Mouse (Mus musculus): ENCODE results near the gene Pxk. TPM values are rescaled to one million over a fixed set of nuclear protein-coding genes. Genes with fewer than 3 reads are reported as not detected.
"Not testable (repeated sequence)": the region's sequence is repeated elsewhere in the genome, so short reads cannot be mapped to it uniquely, and the experiment has no call there.

Pxk gene
- polyA plus RNA-seq, 1 experiment: 10.5 TPM

DNA sequence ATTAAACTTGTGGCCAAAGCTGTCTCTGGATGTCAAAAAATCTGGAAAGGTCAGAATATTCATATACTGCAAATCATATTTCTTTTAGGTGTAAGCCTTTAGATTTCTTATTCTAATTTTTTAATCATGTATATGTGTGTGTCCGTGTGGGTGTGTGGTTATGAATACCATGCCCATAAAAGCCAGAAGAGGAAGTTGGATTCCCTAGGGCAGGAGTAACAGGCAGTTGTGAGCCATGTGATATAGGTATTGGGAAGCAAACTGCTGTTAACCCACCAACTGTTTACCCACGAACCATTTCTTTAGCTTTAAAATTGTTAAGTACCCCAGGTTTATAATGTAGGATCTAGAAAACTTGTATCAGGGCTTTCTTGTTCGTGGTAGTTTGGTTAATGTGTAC is 21.9 kb downstream of the Pxk start:
- Histone ChIP-seq H3K4me3 (no peak overlapping the region), H3K4me2 (ENCODE audit: low read depth) (no peak overlapping the region), H3ac (ENCODE audit: control insufficient read depth, insufficient read length) (no peak overlapping the region), H3K27me3 (ENCODE audit: control insufficient read depth, insufficient read depth, insufficient read length) (no peaks in the 10 kb centered on the region), H3K36me3 (ENCODE audit: control insufficient read depth, insufficient read depth) (no peaks in the 10 kb centered on the region), H3K79me2 (ENCODE audit: control insufficient read depth, insufficient read depth) (no peaks in the 10 kb centered on the region)
- TF ChIP-seq USF1 (IDR thresholded peaks at IDR 0.05; ENCODE audit: low read depth) (no peak), E2F4 (IDR thresholded peaks at IDR 0.05; ENCODE audit: insufficient read depth) (no peak), POLR2A (IDR thresholded peaks at IDR 0.05; ENCODE audit: insufficient read length, low read depth) (no peak), MYOG (IDR thresholded peaks at IDR 0.05; ENCODE audit: control insufficient read depth in 1 of 3, insufficient read depth in 1 of 3, insufficient read length in 2 of 3, low read depth in 2 of 3) (no peak), MYOD1 (IDR thresholded peaks at IDR 0.05; ENCODE audit: control insufficient read depth in 1 of 3, insufficient read length in 2 of 3, low read depth in 2 of 3) (no peak), TCF3 (IDR thresholded peaks at IDR 0.05; ENCODE audit: insufficient read length, low read depth) (no peak), REST (IDR thresholded peaks at IDR 0.05; ENCODE audit: insufficient read depth, insufficient read length) (no peak), CEBPB (IDR thresholded peaks at IDR 0.05; ENCODE audit: insufficient read depth, poor library complexity, severe bottlenecking) (no peak), SRF (IDR thresholded peaks at IDR 0.05; ENCODE audit: control insufficient read depth, insufficient read length, low read depth) (no peak), TCF12 (IDR thresholded peaks at IDR 0.05; ENCODE audit: insufficient read depth, poor library complexity, severe bottlenecking) (no peak), MAX (IDR thresholded peaks at IDR 0.05; ENCODE audit: low read depth) (no peak), POLR2AphosphoS2 (IDR thresholded peaks at IDR 0.05; ENCODE audit: insufficient read length, low read depth) (no peak)

DNA sequence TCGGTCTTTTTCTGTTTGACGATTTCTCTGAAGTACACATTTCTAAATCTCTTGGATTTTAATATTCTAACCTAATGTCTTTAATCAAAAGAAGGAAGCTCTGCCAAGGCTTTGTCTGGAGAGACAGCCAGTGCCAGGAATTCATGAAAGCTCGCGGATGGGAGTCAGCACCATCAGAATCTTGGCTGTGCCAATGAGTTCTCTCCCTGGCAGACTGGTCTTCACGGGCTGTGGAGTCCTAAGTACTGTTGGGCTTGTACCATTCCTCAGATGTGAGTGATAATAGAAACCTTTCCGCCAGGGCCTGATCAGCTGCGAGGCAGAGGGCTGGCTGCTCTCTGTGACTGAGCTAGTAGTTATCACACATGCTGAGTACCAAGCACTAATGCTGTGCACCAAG is 25.1 kb downstream of the Pxk start:
- TF ChIP-seq TCF3 (IDR thresholded peaks at IDR 0.05; ENCODE audit: insufficient read length, low read depth) (no peak), MAX (IDR thresholded peaks at IDR 0.05; ENCODE audit: low read depth) (no peak), REST (IDR thresholded peaks at IDR 0.05; ENCODE audit: insufficient read depth, insufficient read length) (no peak), MYOG (IDR thresholded peaks at IDR 0.05; ENCODE audit: control insufficient read depth in 1 of 3, insufficient read depth in 1 of 3, insufficient read length in 2 of 3, low read depth in 2 of 3) (no peak), MYOD1 (IDR thresholded peaks at IDR 0.05; ENCODE audit: control insufficient read depth in 1 of 3, insufficient read length in 2 of 3, low read depth in 2 of 3) (no peak), POLR2A (IDR thresholded peaks at IDR 0.05; ENCODE audit: insufficient read length, low read depth) (no peak)
- H3K79me2 ChIP-seq (ENCODE audit: control insufficient read depth, insufficient read depth): no peaks in the 10 kb centered on the region
- no peak overlapping the region for H3K4me2 ChIP-seq (ENCODE audit: low read depth)
- no peak overlapping the region for H3ac ChIP-seq (ENCODE audit: control insufficient read depth, insufficient read length)
- H3K4me3 ChIP-seq: no peak overlapping the region
- no peaks in the 10 kb centered on the region for H3K36me3 ChIP-seq (ENCODE audit: control insufficient read depth, insufficient read depth)
- H3K27me3 ChIP-seq (ENCODE audit: control insufficient read depth, insufficient read depth, insufficient read length): no peaks in the 10 kb centered on the region

DNA sequence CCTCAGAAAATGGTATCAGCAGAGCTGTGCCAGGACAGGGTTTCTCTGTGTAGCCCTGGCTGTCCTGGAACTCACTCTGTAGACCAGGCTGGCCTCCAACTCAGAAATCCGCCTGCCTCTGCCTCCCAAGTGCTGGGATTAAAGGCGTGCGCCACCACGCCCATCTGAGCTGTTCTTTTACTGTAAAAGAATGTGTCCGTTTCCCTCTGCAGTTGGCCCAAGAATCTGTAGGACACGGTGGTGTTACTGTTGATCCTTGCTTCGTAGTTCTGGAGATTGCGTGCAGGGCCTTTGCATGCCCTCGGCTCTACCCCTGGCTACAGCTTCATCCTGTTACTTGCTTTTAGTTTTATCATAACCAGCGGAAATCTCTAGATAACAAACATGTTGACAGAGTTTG is 25.6 kb downstream of the Pxk start:
- not testable (repeated sequence) for H3K36me3 ChIP-seq (ENCODE audit: control insufficient read depth, insufficient read depth); H3K27me3 ChIP-seq (ENCODE audit: control insufficient read depth, insufficient read depth, insufficient read length); H3K4me3 ChIP-seq; H3K4me2 ChIP-seq (ENCODE audit: low read depth); H3ac ChIP-seq (ENCODE audit: control insufficient read depth, insufficient read length); H3K79me2 ChIP-seq (ENCODE audit: control insufficient read depth, insufficient read depth)

DNA sequence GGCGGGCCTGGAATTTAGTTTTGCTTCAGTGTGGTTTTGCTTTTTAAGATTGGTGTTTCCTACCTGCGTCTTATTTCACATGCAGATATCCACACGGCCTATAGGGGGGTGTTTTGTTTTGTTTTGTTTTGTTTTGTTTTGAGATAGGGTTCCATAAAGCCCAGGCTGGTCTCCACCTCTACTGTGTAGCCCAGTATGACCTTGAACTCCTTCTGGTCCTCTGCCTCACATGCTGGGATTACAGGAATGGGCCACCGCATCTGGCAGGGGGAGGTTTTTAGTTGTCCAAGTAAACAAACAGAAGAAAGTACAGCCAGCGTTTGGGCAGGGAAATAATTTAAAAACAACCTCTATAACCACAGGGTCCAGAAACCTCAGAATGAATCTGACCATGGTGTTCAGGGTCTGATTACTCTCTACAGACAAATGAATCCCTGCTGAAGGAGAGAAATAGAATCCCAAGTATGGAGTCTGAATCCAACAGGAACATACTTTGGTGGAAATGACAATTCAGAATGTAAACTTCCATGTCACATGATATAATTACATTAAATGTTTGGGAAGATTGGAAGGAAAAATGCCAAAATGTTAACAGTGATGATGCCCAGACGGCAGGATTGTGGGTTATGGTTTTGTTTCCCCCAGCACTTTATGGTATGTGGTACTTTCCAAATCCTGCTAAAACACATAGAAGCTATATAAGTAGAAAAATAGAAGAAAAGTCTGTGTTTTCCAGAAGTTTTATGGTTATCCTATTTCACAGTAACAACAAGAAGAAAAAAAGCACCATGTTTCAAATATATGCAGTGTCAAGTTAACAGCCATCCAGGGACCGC is 26.3 kb downstream of the Pxk start:
- no peak overlapping the region for H3K4me3 ChIP-seq
- H3ac ChIP-seq (ENCODE audit: control insufficient read depth, insufficient read length): no peak overlapping the region
- no peaks in the 10 kb centered on the region for H3K79me2 ChIP-seq (ENCODE audit: control insufficient read depth, insufficient read depth)
- H3K27me3 ChIP-seq (ENCODE audit: control insufficient read depth, insufficient read depth, insufficient read length): no peaks in the 10 kb centered on the region
- no peak for TF ChIP-seq CEBPB (IDR thresholded peaks at IDR 0.05; ENCODE audit: insufficient read depth, poor library complexity, severe bottlenecking)
- no peak for TF ChIP-seq MAX (IDR thresholded peaks at IDR 0.05; ENCODE audit: low read depth)
- TF ChIP-seq MYOD1 (IDR thresholded peaks at IDR 0.05; ENCODE audit: control insufficient read depth in 1 of 3, insufficient read length in 2 of 3, low read depth in 2 of 3): no peak
- no peak for TF ChIP-seq USF1 (IDR thresholded peaks at IDR 0.05; ENCODE audit: low read depth)
- no peak for TF ChIP-seq E2F4 (IDR thresholded peaks at IDR 0.05; ENCODE audit: insufficient read depth)
- TF ChIP-seq MYOG (IDR thresholded peaks at IDR 0.05; ENCODE audit: control insufficient read depth in 1 of 3, insufficient read depth in 1 of 3, insufficient read length in 2 of 3, low read depth in 2 of 3): no peak
- no peak for TF ChIP-seq POLR2AphosphoS2 (IDR thresholded peaks at IDR 0.05; ENCODE audit: insufficient read length, low read depth)
- TF ChIP-seq TCF12 (IDR thresholded peaks at IDR 0.05; ENCODE audit: insufficient read depth, poor library complexity, severe bottlenecking): no peak
- no peak for TF ChIP-seq SRF (IDR thresholded peaks at IDR 0.05; ENCODE audit: control insufficient read depth, insufficient read length, low read depth)
- no peak for TF ChIP-seq POLR2A (IDR thresholded peaks at IDR 0.05; ENCODE audit: insufficient read length, low read depth)
- H3K4me2 ChIP-seq (ENCODE audit: low read depth): no peak overlapping the region
- no peaks in the 10 kb centered on the region for H3K36me3 ChIP-seq (ENCODE audit: control insufficient read depth, insufficient read depth)

DNA sequence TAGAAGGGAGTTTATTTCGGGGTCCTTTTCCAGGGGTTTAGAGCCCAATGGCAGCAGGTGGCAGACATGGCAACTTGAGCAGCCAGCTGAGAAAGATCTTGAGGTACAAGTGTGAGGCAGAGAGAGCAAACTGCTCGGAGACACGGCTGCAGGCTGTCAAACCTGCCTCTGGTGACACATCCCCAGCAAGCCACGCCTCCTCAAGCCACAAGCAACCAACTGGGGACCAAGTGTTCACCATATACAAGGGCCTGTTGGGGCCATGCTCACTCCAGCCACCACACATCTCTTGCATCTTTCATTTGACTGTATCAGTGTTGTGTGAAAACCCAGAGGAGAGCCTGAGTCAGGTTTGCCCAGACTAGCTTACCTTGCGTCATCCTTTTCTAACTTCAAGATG is 30.0 kb downstream of the Pxk start:
- TF ChIP-seq MAX (IDR thresholded peaks at IDR 0.05; ENCODE audit: low read depth): no peak
- TF ChIP-seq POLR2A (IDR thresholded peaks at IDR 0.05; ENCODE audit: insufficient read length, low read depth): no peak
- TF ChIP-seq TCF12 (IDR thresholded peaks at IDR 0.05; ENCODE audit: insufficient read depth, poor library complexity, severe bottlenecking): no peak
- TF ChIP-seq SRF (IDR thresholded peaks at IDR 0.05; ENCODE audit: control insufficient read depth, insufficient read length, low read depth): no peak
- no peak for TF ChIP-seq REST (IDR thresholded peaks at IDR 0.05; ENCODE audit: insufficient read depth, insufficient read length)
- no peak for TF ChIP-seq USF1 (IDR thresholded peaks at IDR 0.05; ENCODE audit: low read depth)
- TF ChIP-seq MYOG (IDR thresholded peaks at IDR 0.05; ENCODE audit: control insufficient read depth in 1 of 3, insufficient read depth in 1 of 3, insufficient read length in 2 of 3, low read depth in 2 of 3): no peak
- TF ChIP-seq POLR2AphosphoS2 (IDR thresholded peaks at IDR 0.05; ENCODE audit: insufficient read length, low read depth): no peak
- Histone ChIP-seq H3K36me3 (ENCODE audit: control insufficient read depth, insufficient read depth) (no peaks in the 10 kb centered on the region), H3K4me3 (no peak overlapping the region)

More for the DNA sequence above, 30.0 kb downstream of the Pxk start:
- no peak overlapping the region for H3K4me2 ChIP-seq (ENCODE audit: low read depth)
- H3K27me3 ChIP-seq (ENCODE audit: control insufficient read depth, insufficient read depth, insufficient read length): no peaks in the 10 kb centered on the region
- H3K79me2 ChIP-seq (ENCODE audit: control insufficient read depth, insufficient read depth): no peaks in the 10 kb centered on the region
- H3ac ChIP-seq (ENCODE audit: control insufficient read depth, insufficient read length): no peak overlapping the region
